Mouse (Mus musculus) CD8-positive naive resting alpha-beta T cell, adult 2 months (primary cell): Measurements from ENCODE around the gene Slc25a24.

Experiments used
- DNase-seq, 2 experiments: peaks; one replicate each; pipeline ENCODE4 v3.0.0; 2022; ENCODE audit warnings: low read depth in 2 of 2, low spot score in 2 of 2

Gene Slc25a24

GRCm38 (mm10) chr3:109122641-109123530 is at the start of gene Slc25a24:
Slc25a24 (plus strand) TSS chr3:109123149.
- peak in 1 of 2 experiments; percentile 5 for DNase-seq

GRCm38 (mm10) chr3:109080169-109080568 is 42.8 kb upstream of the Slc25a24 start, which contains the start of gene Slc25a54:
Slc25a54 (plus strand) TSS chr3:109080469.
- no peak for DNase-seq

GRCm38 (mm10) chr3:109084418-109084817 is 38.5 kb upstream of the Slc25a24 start:
- no peak for DNase-seq

GRCm38 (mm10) chr3:109088460-109088859 is 34.5 kb upstream of the Slc25a24 start:
- DNase-seq: no peak

- no peak for DNase-seq
Observed at GRCm38 (mm10) chr3:109104702-109105101, 18.2 kb upstream of the Slc25a24 start.

- no peak for DNase-seq
Observed at GRCm38 (mm10) chr3:109117136-109117535, 5.8 kb upstream of the Slc25a24 start.

- DNase-seq: no peak
Observed at GRCm38 (mm10) chr3:109119562-109119961, 3.4 kb upstream of the Slc25a24 start.

GRCm38 (mm10) chr3:109119973-109120372 is 3.0 kb upstream of the Slc25a24 start:
- no peak for DNase-seq

- DNase-seq: no peak
Observed at GRCm38 (mm10) chr3:109123531-109123981, 607 bp downstream of the Slc25a24 start.

- DNase-seq: no peak
Observed at GRCm38 (mm10) chr3:109124091-109124490, 1.1 kb downstream of the Slc25a24 start.

- no peak for DNase-seq
Observed at GRCm38 (mm10) chr3:109125531-109125930, 2.6 kb downstream of the Slc25a24 start.

GRCm38 (mm10) chr3:109129768-109130167 is 6.8 kb downstream of the Slc25a24 start:
- DNase-seq: no peak

GRCm38 (mm10) chr3:109132966-109133365 is 10.0 kb downstream of the Slc25a24 start:
- no peak for DNase-seq

- DNase-seq: no peak
Observed at GRCm38 (mm10) chr3:109134036-109134435, 11.1 kb downstream of the Slc25a24 start.

GRCm38 (mm10) chr3:109135352-109135751 is 12.4 kb downstream of the Slc25a24 start:
- no peak for DNase-seq

- no peak for DNase-seq
Observed at GRCm38 (mm10) chr3:109152561-109152960, 29.6 kb downstream of the Slc25a24 start.

- DNase-seq: no peak
Observed at GRCm38 (mm10) chr3:109153410-109153809, 30.5 kb downstream of the Slc25a24 start.

- DNase-seq: no peak
Observed at GRCm38 (mm10) chr3:109155926-109156669, 33.1 kb downstream of the Slc25a24 start.

GRCm38 (mm10) chr3:109157481-109157880 is 34.5 kb downstream of the Slc25a24 start:
- DNase-seq: no peak

GRCm38 (mm10) chr3:109164088-109164487 is 41.1 kb downstream of the Slc25a24 start:
- no peak for DNase-seq

GRCm38 (mm10) chr3:109164644-109165043 is 41.7 kb downstream of the Slc25a24 start:
- no peak for DNase-seq
